Mouse (Mus musculus): ENCODE data around the gene Tmem161a. TPM values are rescaled to one million over a fixed set of nuclear protein-coding genes. Genes with fewer than 3 reads are reported as not detected.
"Not testable (repeated sequence)": the region's sequence is repeated elsewhere in the genome, so short reads cannot be mapped to it uniquely, and the experiment has no call there.

Tmem161a gene
- polyA plus RNA-seq, 1 experiment from 2014 or later = 47.5 TPM

GRCm38 (mm10) chr8:70211275-70211674, 39.1 kb downstream of the Tmem161a start:
- Histone ChIP-seq H3K9me3 (ENCODE audit: control insufficient read depth, low read length) (no peaks in the 10 kb centered on the region), H3K27ac (ENCODE audit: low read depth, low read length) (no peak overlapping the region), H3K36me3 (ENCODE audit: control insufficient read depth, insufficient read depth, low read length) (no peaks in the 10 kb centered on the region), H3K4me2 (replicated peaks; ENCODE audit: low read depth, low read length) (peak overlapping the region; percentile 98), H3K4me3 (ENCODE audit: low read length) (peak overlapping the region; percentile 68), H3K27me3 (ENCODE audit: control insufficient read depth, insufficient read depth, low read length) (no peaks in the 10 kb centered on the region), H3K9ac (ENCODE audit: low read depth, low read length) (peak overlapping the region; percentile 72), H3K4me1 (ENCODE audit: control insufficient read depth, insufficient read depth, low read length) (peaks cover 12% of the 10 kb centered on the region; the same call in 1 of the 2 replicates)
- 81% methylated on average over 1 of the region's 1 CpGs for WGBS
- ATAC-seq (ENCODE audit: low FRiP score, low TSS enrichment) = no peak

GRCm38 (mm10) chr8:70211726-70212111, 39.6 kb downstream of the Tmem161a start:
- H3K9me3 ChIP-seq (ENCODE audit: control insufficient read depth, low read length) = no peaks in the 10 kb centered on the region
- no peak for ATAC-seq (ENCODE audit: low FRiP score, low TSS enrichment)
- H3K9ac ChIP-seq (ENCODE audit: low read depth, low read length) = peak overlapping the region; percentile 72
- peaks cover 12% of the 10 kb centered on the region; the same call in 1 of the 2 replicates for H3K4me1 ChIP-seq (ENCODE audit: control insufficient read depth, insufficient read depth, low read length)
- peak overlapping the region; percentile 98 for H3K4me2 ChIP-seq (replicated peaks; ENCODE audit: low read depth, low read length)
- no peak overlapping the region for H3K27ac ChIP-seq (ENCODE audit: low read depth, low read length)
- H3K36me3 ChIP-seq (ENCODE audit: control insufficient read depth, insufficient read depth, low read length) = no peaks in the 10 kb centered on the region
- WGBS = 1% methylated on average over 31 of the region's 31 CpGs
- no peaks in the 10 kb centered on the region for H3K27me3 ChIP-seq (ENCODE audit: control insufficient read depth, insufficient read depth, low read length)
- peak overlapping the region; percentile 68 for H3K4me3 ChIP-seq (ENCODE audit: low read length)

- ATAC-seq (ENCODE audit: low FRiP score, low TSS enrichment) = peak; percentile 98
- Histone ChIP-seq H3K36me3 (ENCODE audit: control insufficient read depth, insufficient read depth, low read length) (no peaks in the 10 kb centered on the region), H3K4me3 (ENCODE audit: low read length) (peak within 1 kb of the TSS; percentile 68), H3K9me3 (ENCODE audit: control insufficient read depth, low read length) (no peaks in the 10 kb centered on the region), H3K27ac (ENCODE audit: low read depth, low read length) (no peak within 1 kb of the TSS), H3K9ac (ENCODE audit: low read depth, low read length) (peak within 1 kb of the TSS; percentile 72), H3K4me1 (ENCODE audit: control insufficient read depth, insufficient read depth, low read length) (peaks cover 12% of the 10 kb centered on the region; the same call in 1 of the 2 replicates), H3K27me3 (ENCODE audit: control insufficient read depth, insufficient read depth, low read length) (no peaks in the 10 kb centered on the region), H3K4me2 (replicated peaks; ENCODE audit: low read depth, low read length) (peak within 1 kb of the TSS; percentile 98)
- under 1% methylated on average over 63 of the region's 66 CpGs for WGBS
These were observed 40.2 kb downstream of the Tmem161a start, which contains the start of gene Slc25a42 for GRCm38 (mm10) chr8:70212112-70213055. TSS of gene Slc25a42 (minus strand) at chr8:70212305.

GRCm38 (mm10) chr8:70214411-70214810, 42.3 kb downstream of the Tmem161a start:
- Histone ChIP-seq H3K4me1 (ENCODE audit: control insufficient read depth, insufficient read depth, low read length) (peaks cover 12% of the 10 kb centered on the region; the same call in 1 of the 2 replicates), H3K4me3 (ENCODE audit: low read length) (no peak overlapping the region), H3K9ac (ENCODE audit: low read depth, low read length) (no peak overlapping the region), H3K4me2 (replicated peaks; ENCODE audit: low read depth, low read length) (no peak overlapping the region), H3K27me3 (ENCODE audit: control insufficient read depth, insufficient read depth, low read length) (no peaks in the 10 kb centered on the region), H3K27ac (ENCODE audit: low read depth, low read length) (no peak overlapping the region), H3K36me3 (ENCODE audit: control insufficient read depth, insufficient read depth, low read length) (no peaks in the 10 kb centered on the region), H3K9me3 (ENCODE audit: control insufficient read depth, low read length) (no peaks in the 10 kb centered on the region)
- no peak for ATAC-seq (ENCODE audit: low FRiP score, low TSS enrichment)
- whole genome bisulfite sequencing = 74% methylated on average over 3 of the region's 3 CpGs

GRCm38 (mm10) chr8:70215092-70215491, 42.9 kb downstream of the Tmem161a start:
- no peak for ATAC-seq (ENCODE audit: low FRiP score, low TSS enrichment)
- 77% methylated on average over 5 of the region's 5 CpGs for WGBS

GRCm38 (mm10) chr8:70216161-70216560, 44.0 kb downstream of the Tmem161a start:
- H3K9me3 ChIP-seq (ENCODE audit: control insufficient read depth, low read length); ATAC-seq (ENCODE audit: low FRiP score, low TSS enrichment); H3K4me3 ChIP-seq (ENCODE audit: low read length); H3K9ac ChIP-seq (ENCODE audit: low read depth, low read length); H3K4me1 ChIP-seq (ENCODE audit: control insufficient read depth, insufficient read depth, low read length); H3K27ac ChIP-seq (ENCODE audit: low read depth, low read length); H3K36me3 ChIP-seq (ENCODE audit: control insufficient read depth, insufficient read depth, low read length); H3K4me2 ChIP-seq (replicated peaks; ENCODE audit: low read depth, low read length); H3K27me3 ChIP-seq (ENCODE audit: control insufficient read depth, insufficient read depth, low read length): not testable (repeated sequence)
- WGBS = 69% methylated on average over 3 of the region's 3 CpGs

More at GRCm38 (mm10) chr8:70215092-70215491, 42.9 kb downstream of the Tmem161a start:
- Histone ChIP-seq H3K36me3 (ENCODE audit: control insufficient read depth, insufficient read depth, low read length) (no peaks in the 10 kb centered on the region), H3K27ac (ENCODE audit: low read depth, low read length) (no peak overlapping the region), H3K4me2 (replicated peaks; ENCODE audit: low read depth, low read length) (no peak overlapping the region), H3K9me3 (ENCODE audit: control insufficient read depth, low read length) (no peaks in the 10 kb centered on the region), H3K4me1 (ENCODE audit: control insufficient read depth, insufficient read depth, low read length) (peaks cover 11% of the 10 kb centered on the region; the same call in 1 of the 2 replicates), H3K27me3 (ENCODE audit: control insufficient read depth, insufficient read depth, low read length) (no peaks in the 10 kb centered on the region), H3K9ac (ENCODE audit: low read depth, low read length) (no peak overlapping the region), H3K4me3 (ENCODE audit: low read length) (no peak overlapping the region)

GRCm38 (mm10) chr8:70216566-70216965, 44.4 kb downstream of the Tmem161a start:
- Histone ChIP-seq H3K27ac (ENCODE audit: low read depth, low read length) (no peak overlapping the region), H3K9me3 (ENCODE audit: control insufficient read depth, low read length) (no peaks in the 10 kb centered on the region), H3K27me3 (ENCODE audit: control insufficient read depth, insufficient read depth, low read length) (no peaks in the 10 kb centered on the region), H3K4me3 (ENCODE audit: low read length) (no peak overlapping the region), H3K4me1 (ENCODE audit: control insufficient read depth, insufficient read depth, low read length) (0 out of 2 replicates have a peak, but pooled peaks cover 1% of the 10 kb centered on the region), H3K36me3 (ENCODE audit: control insufficient read depth, insufficient read depth, low read length) (0 out of 2 replicates have a peak, but pooled peaks cover under 1% of the 10 kb centered on the region), H3K9ac (ENCODE audit: low read depth, low read length) (no peak overlapping the region), H3K4me2 (replicated peaks; ENCODE audit: low read depth, low read length) (no peak overlapping the region)
- no peak for ATAC-seq (ENCODE audit: low FRiP score, low TSS enrichment)
- WGBS = 79% methylated on average over 1 of the region's 1 CpGs

GRCm38 (mm10) chr8:70217441-70217840, 45.3 kb downstream of the Tmem161a start:
- Histone ChIP-seq H3K4me2 (replicated peaks; ENCODE audit: low read depth, low read length) (no peak overlapping the region), H3K27ac (ENCODE audit: low read depth, low read length) (no peak overlapping the region), H3K36me3 (ENCODE audit: control insufficient read depth, insufficient read depth, low read length) (peaks cover 9% of the 10 kb centered on the region), H3K4me3 (ENCODE audit: low read length) (no peak overlapping the region), H3K4me1 (ENCODE audit: control insufficient read depth, insufficient read depth, low read length) (no peaks in the 10 kb centered on the region), H3K9ac (ENCODE audit: low read depth, low read length) (no peak overlapping the region), H3K9me3 (ENCODE audit: control insufficient read depth, low read length) (no peaks in the 10 kb centered on the region), H3K27me3 (ENCODE audit: control insufficient read depth, insufficient read depth, low read length) (no peaks in the 10 kb centered on the region)
- ATAC-seq (ENCODE audit: low FRiP score, low TSS enrichment) = no peak

GRCm38 (mm10) chr8:70219107-70219684, 47.0 kb downstream of the Tmem161a start:
- ATAC-seq (ENCODE audit: low FRiP score, low TSS enrichment) = no peak

More at GRCm38 (mm10) chr8:70219107-70219684, 47.0 kb downstream of the Tmem161a start:
- no peak overlapping the region for H3K4me3 ChIP-seq (ENCODE audit: low read length)
- no peaks in the 10 kb centered on the region for H3K27me3 ChIP-seq (ENCODE audit: control insufficient read depth, insufficient read depth, low read length)
- peaks cover 22% of the 10 kb centered on the region for H3K36me3 ChIP-seq (ENCODE audit: control insufficient read depth, insufficient read depth, low read length)
- H3K4me2 ChIP-seq (replicated peaks; ENCODE audit: low read depth, low read length) = no peak overlapping the region
- H3K27ac ChIP-seq (ENCODE audit: low read depth, low read length) = no peak overlapping the region
- H3K4me1 ChIP-seq (ENCODE audit: control insufficient read depth, insufficient read depth, low read length) = no peaks in the 10 kb centered on the region
- H3K9ac ChIP-seq (ENCODE audit: low read depth, low read length) = no peak overlapping the region
- 58% methylated on average over 5 of the region's 5 CpGs for WGBS
- H3K9me3 ChIP-seq (ENCODE audit: control insufficient read depth, low read length) = no peaks in the 10 kb centered on the region

All from kidney, embryonic 14.5 days (tissue).